Mouse (Mus musculus) lung, adult 2 months (tissue): ENCODE data around the gene Pigr.

Experiments
- CTCF ChIP-seq: fragments of 200-500 bp; IDR thresholded peaks from 2 replicates; pipeline ENCODE4 v1.5.1; 2011; ENCODE audit warnings: mild to moderate bottlenecking, low read length, control low read depth; ENCODE audit not compliant: insufficient read depth
- POLR2A ChIP-seq: fragments of 200-500 bp; IDR thresholded peaks from 2 replicates; pipeline ENCODE4 v1.6.1; 2011; ENCODE audit warnings: low read depth, mild to moderate bottlenecking, control low read depth, low read length, borderline replicate concordance; ENCODE audit errors: extremely low read depth

DNA sequence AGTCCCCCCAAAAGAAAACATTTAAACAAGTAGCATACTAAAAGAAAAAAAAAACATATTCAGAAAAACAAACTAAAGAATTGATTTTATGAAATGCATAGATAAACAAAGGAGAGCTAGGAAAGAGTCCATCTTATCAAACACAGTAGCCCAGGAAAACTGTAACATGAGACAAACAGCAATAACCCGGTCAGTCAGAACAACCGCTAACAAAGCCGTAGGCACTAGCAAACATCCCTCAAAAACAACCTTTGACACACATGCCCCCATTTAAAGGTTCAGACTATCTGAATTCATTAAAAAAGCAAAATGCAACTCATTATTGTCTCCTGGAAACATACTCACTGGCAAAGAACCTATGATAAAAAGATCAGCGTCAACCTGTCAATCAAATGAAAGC is 31.0 kb downstream of the Pigr start:
- no peak for TF ChIP-seq POLR2A
- no peak for TF ChIP-seq CTCF
